Mouse (Mus musculus) heart, embryonic 14.5 days (tissue): ENCODE measurements around the gene Clec1a. TPM values are rescaled to one million over a fixed set of nuclear protein-coding genes. Genes with fewer than 3 reads are reported as not detected.

Experiments
- ATAC-seq: fragments of 200-750 bp; cut with Nextera tagmentation; 2 replicates; pipeline ENCODE4 v1.8.0; 2017; ENCODE audit warnings: low read depth, moderate TSS enrichment; ENCODE audit not compliant: insufficient number of reproducible peaks, insufficient read depth, low FRiP score
- H3K27ac ChIP-seq, 2 experiments: fragments of 200-500 bp in 1 of 2; fragments of 300-500 bp in 1 of 2; sonication (generic) in 1 of 2; replicated peaks in 1 of 2; 2 replicates each; pipeline ENCODE4 v1.5.1; 2012 to 2014; ENCODE audit warnings: low read depth in 2 of 2, low read length in 2 of 2, control low read depth in 1 of 2, mild to moderate bottlenecking in 1 of 2, mixed read lengths in 1 of 2; ENCODE audit not compliant: control insufficient read depth in 1 of 2, insufficient read depth in 1 of 2
- H3K27me3 ChIP-seq: fragments of 300-500 bp; sonication (generic); 2 replicates; pipeline ENCODE4 v1.6.1; 2014; ENCODE audit warnings: mild to moderate bottlenecking, low read length, control low read depth; ENCODE audit not compliant: control insufficient read depth, insufficient read depth
- H3K36me3 ChIP-seq: fragments of 300-500 bp; sonication (generic); 2 replicates; pipeline ENCODE4 v1.6.1; 2014; ENCODE audit warnings: mild to moderate bottlenecking, control low read depth, low read length, mixed read lengths; ENCODE audit not compliant: control insufficient read depth, insufficient read depth
- H3K4me1 ChIP-seq, 2 experiments: fragments of 200-500 bp in 1 of 2; fragments of 300-500 bp in 1 of 2; sonication (generic) in 1 of 2; 2 replicates each; pipeline ENCODE4 v1.6.1; 2012 to 2014; ENCODE audit warnings: low read length in 2 of 2, control low read depth in 1 of 2, mixed read lengths in 1 of 2; ENCODE audit not compliant: control insufficient read depth in 2 of 2, insufficient read depth in 2 of 2
- H3K4me2 ChIP-seq: fragments of 300-500 bp; sonication (generic); 2 replicates; pipeline ENCODE4 v1.6.1; 2014; ENCODE audit warnings: mild to moderate bottlenecking, low read length
- H3K4me3 ChIP-seq, 2 experiments: fragments of 200-500 bp in 1 of 2; fragments of 300-500 bp in 1 of 2; sonication (generic) in 1 of 2; 2 replicates each; pipeline ENCODE4 v1.5.1; 2012 to 2014; ENCODE audit warnings: low read length in 2 of 2, mild to moderate bottlenecking in 2 of 2, control low read depth in 1 of 2, low read depth in 1 of 2, moderate library complexity in 1 of 2; ENCODE audit not compliant: control insufficient read depth in 1 of 2, insufficient read depth in 1 of 2
- H3K9ac ChIP-seq: fragments of 300-500 bp; sonication (generic); 2 replicates; pipeline ENCODE4 v1.6.1; 2014; ENCODE audit warnings: mild to moderate bottlenecking, low read length
- H3K9me3 ChIP-seq: fragments of 300-500 bp; sonication (generic); 2 replicates; pipeline ENCODE4 v1.6.1; 2016; ENCODE audit warnings: low read length, control low read depth; ENCODE audit not compliant: control insufficient read depth
- WGBS: fragments of 180-500 bp; shearing (Covaris S2); extraction: QIAGEN DNeasy Blood & Tissue Kit; methylation state at CpG from one replicate; pipeline ENCODE4 v1.1.7; 2014; 5-methylcytosine and 5-hydroxymethylcytosine counted together
- polyA plus RNA-seq: library from polyadenylated mRNA; unstranded; fragments of >200 nt; fragmentation: Nextera tagmentation; extraction: Ambion mirVana; gene quantifications from 2 replicates; pipeline ENCODE4 v1.2.1, GENCODE M21; 2014

Gene Clec1a
- polyA plus RNA-seq, 1 experiment from 2014 or later, result 3.9 TPM

GRCm38 (mm10) chr6:129402404-129402803 lies 49.4 kb downstream of the Clec1a start:
- H3K9ac ChIP-seq, result no peak overlapping the region
- H3K36me3 ChIP-seq, result no peaks in the 10 kb centered on the region
- H3K4me1 ChIP-seq, result peaks cover 0 to 3% of the 10 kb centered on the region in 2 experiments; a peak in 2 of 4 replicates
- no peak overlapping the region for H3K4me3 ChIP-seq
- H3K9me3 ChIP-seq, result no peaks in the 10 kb centered on the region
- no peak overlapping the region for H3K27ac ChIP-seq
- 90% methylated on average over 2 of the region's 2 CpGs for WGBS
- ATAC-seq, result no peak
- H3K27me3 ChIP-seq, result no peaks in the 10 kb centered on the region
- H3K4me2 ChIP-seq, result no peak overlapping the region

- no peak overlapping the region for H3K4me3 ChIP-seq
- no peaks in the 10 kb centered on the region for H3K9me3 ChIP-seq
- no peak for ATAC-seq
- H3K36me3 ChIP-seq, result no peaks in the 10 kb centered on the region
- H3K4me1 ChIP-seq, result peaks cover 0 to 3% of the 10 kb centered on the region in 2 experiments; a peak in 2 of 4 replicates
- peak overlapping the region in 1 of 2 experiments; percentile 33; a peak in 1 of 4 replicates for H3K27ac ChIP-seq
- H3K9ac ChIP-seq, result no peak overlapping the region
- 33% methylated on average over 6 of the region's 6 CpGs for WGBS
- H3K4me2 ChIP-seq, result no peak overlapping the region
- no peaks in the 10 kb centered on the region for H3K27me3 ChIP-seq
These were observed 51.9 kb downstream of the Clec1a start for GRCm38 (mm10) chr6:129399945-129400344.

GRCm38 (mm10) chr6:129396997-129397396 lies 54.8 kb downstream of the Clec1a start, which contains the start of gene Clec1b:
Gene Clec1b, plus strand, starts transcription at chr6:129397297.
- Histone ChIP-seq H3K4me3 (no peak within 1 kb of the TSS), H3K27me3 (no peaks in the 10 kb centered on the region), H3K9ac (no peak within 1 kb of the TSS), H3K4me1 (peaks cover 0 to 3% of the 10 kb centered on the region in 2 experiments; a peak in 2 of 4 replicates), H3K36me3 (no peaks in the 10 kb centered on the region), H3K4me2 (no peak within 1 kb of the TSS), H3K27ac (no peak within 1 kb of the TSS), H3K9me3 (no peaks in the 10 kb centered on the region)
- WGBS, result 55% methylated on average over 8 of the region's 8 CpGs
- ATAC-seq, result no peak

GRCm38 (mm10) chr6:129393732-129394131 lies 58.1 kb downstream of the Clec1a start:
- 0 out of 2 replicates have a peak, but pooled peaks have one; percentile 35 for ATAC-seq
- 73% methylated on average over 6 of the region's 6 CpGs for WGBS
- no peak overlapping the region for H3K4me2 ChIP-seq

GRCm38 (mm10) chr6:129393087-129393720 lies 58.6 kb downstream of the Clec1a start:
- Histone ChIP-seq H3K4me3 (no peak overlapping the region), H3K9me3 (no peaks in the 10 kb centered on the region), H3K4me1 (no peaks in the 10 kb centered on the region), H3K4me2 (no peak overlapping the region), H3K36me3 (no peaks in the 10 kb centered on the region), H3K9ac (no peak overlapping the region), H3K27ac (no peak overlapping the region), H3K27me3 (no peaks in the 10 kb centered on the region)
- WGBS, result 26% methylated on average over 2 of the region's 2 CpGs
- ATAC-seq, result no peak

More at GRCm38 (mm10) chr6:129393732-129394131, 58.1 kb downstream of the Clec1a start:
- Histone ChIP-seq H3K9me3 (no peaks in the 10 kb centered on the region), H3K4me3 (no peak overlapping the region), H3K27ac (no peak overlapping the region), H3K4me1 (no peaks in the 10 kb centered on the region), H3K9ac (no peak overlapping the region), H3K36me3 (no peaks in the 10 kb centered on the region), H3K27me3 (no peaks in the 10 kb centered on the region)

GRCm38 (mm10) chr6:129385774-129386173 lies 66.0 kb downstream of the Clec1a start, which contains the start of gene Clec12b:
Gene Clec12b, minus strand, starts transcription at chr6:129385874.
- 80% methylated on average over 2 of the region's 2 CpGs for WGBS
- H3K27ac ChIP-seq, result no peak within 1 kb of the TSS
- H3K4me2 ChIP-seq, result no peak within 1 kb of the TSS
- H3K9ac ChIP-seq, result no peak within 1 kb of the TSS
- no peaks in the 10 kb centered on the region for H3K9me3 ChIP-seq
- no peaks in the 10 kb centered on the region for H3K36me3 ChIP-seq
- H3K27me3 ChIP-seq, result no peaks in the 10 kb centered on the region
- ATAC-seq, result no peak
- no peaks in the 10 kb centered on the region; a peak in 1 of 4 replicates for H3K4me1 ChIP-seq
- H3K4me3 ChIP-seq, result no peak within 1 kb of the TSS

- Histone ChIP-seq H3K27ac (no peak overlapping the region), H3K4me1 (no peaks in the 10 kb centered on the region; a peak in 1 of 4 replicates), H3K9me3 (no peaks in the 10 kb centered on the region), H3K36me3 (no peaks in the 10 kb centered on the region), H3K9ac (no peak overlapping the region), H3K4me2 (no peak overlapping the region), H3K27me3 (no peaks in the 10 kb centered on the region), H3K4me3 (no peak overlapping the region)
- 60% methylated on average over 4 of the region's 4 CpGs for WGBS
- no peak for ATAC-seq
These were observed 66.8 kb downstream of the Clec1a start for GRCm38 (mm10) chr6:129385000-129385399.
